Mouse (Mus musculus) neural tube, embryonic 11.5 days (tissue): Measurements from ENCODE around the gene Snx21. TPM values are rescaled to one million over a fixed set of nuclear protein-coding genes. Genes with fewer than 3 reads are reported as not detected.

Source experiments
- ATAC-seq: fragments of 200-750 bp; cut with Nextera tagmentation; 2 replicates; pipeline ENCODE4 v1.8.0; 2017; ENCODE audit warnings: moderate number of reproducible peaks, mild to moderate bottlenecking, moderate TSS enrichment, moderate library complexity; ENCODE audit not compliant: insufficient read depth, low FRiP score, low TSS enrichment
- DNase-seq: peaks from one replicate; pipeline ENCODE4 v3.0.0-alpha.2; 2015; ENCODE audit warnings: low spot score
- H3K27ac ChIP-seq: fragments of 300-500 bp; sonication (generic); 2 replicates; pipeline ENCODE4 v1.5.1; 2014; ENCODE audit warnings: low read depth, mild to moderate bottlenecking, low read length
- H3K27me3 ChIP-seq: fragments of 300-500 bp; sonication (generic); 2 replicates; pipeline ENCODE4 v1.6.1; 2014; ENCODE audit warnings: mild to moderate bottlenecking, low read length, mixed read lengths; ENCODE audit not compliant: control insufficient read depth, insufficient read depth
- H3K36me3 ChIP-seq: fragments of 300-500 bp; sonication (generic); 2 replicates; pipeline ENCODE4 v1.6.1; 2014; ENCODE audit warnings: mild to moderate bottlenecking, low read length, moderate library complexity, mixed read lengths; ENCODE audit not compliant: control insufficient read depth, insufficient read depth
- H3K4me1 ChIP-seq: fragments of 300-500 bp; sonication (generic); 2 replicates; pipeline ENCODE4 v1.6.1; 2014; ENCODE audit warnings: low read length, mixed read lengths; ENCODE audit not compliant: control insufficient read depth, insufficient read depth
- H3K4me2 ChIP-seq: fragments of 300-500 bp; sonication (generic); 2 replicates; pipeline ENCODE4 v1.6.1; 2014; ENCODE audit warnings: low read depth, mild to moderate bottlenecking, moderate library complexity
- H3K4me3 ChIP-seq: fragments of 300-500 bp; sonication (generic); 2 replicates; pipeline ENCODE4 v1.5.1; 2014; ENCODE audit warnings: low read depth, low read length
- H3K9ac ChIP-seq: fragments of 300-500 bp; sonication (generic); 2 replicates; pipeline ENCODE4 v1.6.1; 2014; ENCODE audit warnings: mild to moderate bottlenecking, low read length
- H3K9me3 ChIP-seq: fragments of 300-500 bp; sonication (generic); 2 replicates; pipeline ENCODE4 v1.6.1; 2016; ENCODE audit warnings: low read length; ENCODE audit not compliant: control insufficient read depth
- WGBS: fragments of 180-500 bp; shearing (Covaris S2); extraction: QIAGEN DNeasy Blood & Tissue Kit; methylation state at CpG from one replicate; pipeline ENCODE4 v1.1.7; 2014; 5-methylcytosine and 5-hydroxymethylcytosine counted together
- polyA plus RNA-seq: library from polyadenylated mRNA; unstranded; fragments of >200 nt; fragmentation: Nextera tagmentation; extraction: Ambion mirVana; gene quantifications from 2 replicates; pipeline ENCODE4 v1.2.1, GENCODE M21; 2014

Snx21 gene
- polyA plus RNA-seq, 1 experiment from 2014 or later = 14.1 TPM

DNA sequence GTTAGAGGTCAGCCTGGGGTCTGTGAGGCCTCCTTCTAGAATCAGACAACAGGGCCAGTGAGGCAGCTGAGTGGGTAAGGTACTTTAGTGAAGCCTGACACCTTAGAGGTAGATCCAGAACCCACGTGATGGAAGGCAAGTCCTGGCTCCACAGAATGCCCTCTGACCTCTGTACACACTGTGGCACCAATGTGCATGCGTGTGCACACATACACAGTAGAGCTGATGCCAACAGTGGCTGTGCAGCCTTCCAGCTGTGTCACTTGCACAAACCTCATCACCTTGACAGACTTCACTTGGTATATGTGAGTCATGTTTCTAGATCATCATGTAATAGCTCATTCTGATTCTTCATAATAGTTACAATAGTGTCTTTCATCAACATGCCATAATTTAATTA is 33.2 kb upstream of the Snx21 start:
- no peak for ATAC-seq

GRCm38 (mm10) chr2:164754105-164754504 is 31.5 kb upstream of the Snx21 start:
- Histone ChIP-seq H3K27me3 (no peaks in the 10 kb centered on the region), H3K9ac (no peak overlapping the region), H3K4me3 (no peak overlapping the region), H3K27ac (no peak overlapping the region), H3K4me2 (no peak overlapping the region), H3K36me3 (peaks cover 26% of the 10 kb centered on the region), H3K4me1 (no peaks in the 10 kb centered on the region), H3K9me3 (no peaks in the 10 kb centered on the region)
- 85% methylated on average over 11 of the region's 11 CpGs for WGBS
- DNase-seq (no peak), ATAC-seq (no peak)

More for the DNA sequence above, 33.2 kb upstream of the Snx21 start:
- no peak overlapping the region for H3K27ac ChIP-seq
- no peak overlapping the region for H3K4me3 ChIP-seq
- no peaks in the 10 kb centered on the region for H3K9me3 ChIP-seq
- no peak overlapping the region for H3K4me2 ChIP-seq
- H3K9ac ChIP-seq = no peak overlapping the region
- no peaks in the 10 kb centered on the region for H3K4me1 ChIP-seq
- peaks cover 21% of the 10 kb centered on the region for H3K36me3 ChIP-seq
- 96% methylated on average over 2 of the region's 2 CpGs for WGBS
- H3K27me3 ChIP-seq = no peaks in the 10 kb centered on the region
- no peak for DNase-seq

DNA sequence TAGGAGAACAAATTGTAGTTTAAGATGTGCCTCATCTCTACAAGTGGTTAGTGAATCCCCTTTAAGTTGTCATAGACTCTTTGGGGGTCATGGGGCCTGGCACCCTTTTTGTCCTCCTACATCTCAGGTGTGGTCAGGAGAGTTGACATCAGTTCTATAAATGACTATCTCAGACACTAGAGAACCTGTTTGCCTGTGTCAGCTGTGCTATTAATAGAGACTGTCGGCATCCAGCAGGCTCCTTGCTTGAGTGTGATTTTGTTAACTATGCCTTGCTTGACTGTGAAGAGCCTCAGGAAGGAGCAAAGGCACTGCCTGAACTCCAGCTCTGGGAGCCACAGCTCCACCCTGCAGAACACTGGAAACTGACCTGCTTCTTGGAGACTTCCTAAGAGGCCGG is 30.8 kb upstream of the Snx21 start:
- ATAC-seq (no peak), DNase-seq (no peak)
- WGBS = 79% methylated on average over 2 of the region's 2 CpGs
- no peaks in the 10 kb centered on the region for H3K9me3 ChIP-seq
- peaks cover 26% of the 10 kb centered on the region for H3K36me3 ChIP-seq
- H3K9ac ChIP-seq = no peak overlapping the region
- H3K27ac ChIP-seq = no peak overlapping the region
- H3K4me1 ChIP-seq = no peaks in the 10 kb centered on the region
- H3K27me3 ChIP-seq = no peaks in the 10 kb centered on the region
- no peak overlapping the region for H3K4me3 ChIP-seq
- H3K4me2 ChIP-seq = no peak overlapping the region

- no peak for DNase-seq
- ATAC-seq = no peak
- peaks cover 30% of the 10 kb centered on the region for H3K36me3 ChIP-seq
- no peaks in the 10 kb centered on the region for H3K9me3 ChIP-seq
- 87% methylated on average over 11 of the region's 11 CpGs for WGBS
- no peaks in the 10 kb centered on the region for H3K27me3 ChIP-seq
- no peak overlapping the region for H3K4me3 ChIP-seq
- H3K4me1 ChIP-seq = no peaks in the 10 kb centered on the region
- no peak overlapping the region for H3K4me2 ChIP-seq
- H3K27ac ChIP-seq = no peak overlapping the region
- no peak overlapping the region for H3K9ac ChIP-seq
Observed at GRCm38 (mm10) chr2:164757841-164758240, 27.8 kb upstream of the Snx21 start.

DNA sequence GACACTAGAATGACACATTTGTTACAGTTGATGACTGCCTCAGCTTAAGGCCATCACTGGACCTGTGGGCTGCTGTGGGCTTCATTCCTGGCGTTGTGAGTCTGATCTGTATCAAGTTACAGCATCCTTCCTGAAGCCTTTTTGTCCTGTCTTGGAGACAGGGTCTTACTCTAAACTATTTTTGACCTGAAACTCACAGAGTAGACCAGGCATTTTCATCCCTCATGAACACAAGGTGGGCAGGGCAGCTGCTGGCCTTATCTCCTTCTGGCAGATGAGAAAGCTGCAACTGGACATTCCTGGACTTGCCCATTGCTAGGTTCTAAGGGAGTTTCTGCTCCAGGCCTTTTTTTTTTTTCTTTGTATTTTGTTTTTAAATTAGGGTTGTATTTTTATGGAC is 26.9 kb upstream of the Snx21 start:
- no peak for ATAC-seq
- Histone ChIP-seq H3K27ac (no peak overlapping the region), H3K4me3 (no peak overlapping the region), H3K36me3 (peaks cover 30% of the 10 kb centered on the region), H3K4me2 (no peak overlapping the region), H3K4me1 (no peaks in the 10 kb centered on the region), H3K9me3 (no peaks in the 10 kb centered on the region), H3K27me3 (no peaks in the 10 kb centered on the region), H3K9ac (no peak overlapping the region)
- no peak for DNase-seq
- WGBS = 58% methylated on average over 1 of the region's 1 CpGs

DNA sequence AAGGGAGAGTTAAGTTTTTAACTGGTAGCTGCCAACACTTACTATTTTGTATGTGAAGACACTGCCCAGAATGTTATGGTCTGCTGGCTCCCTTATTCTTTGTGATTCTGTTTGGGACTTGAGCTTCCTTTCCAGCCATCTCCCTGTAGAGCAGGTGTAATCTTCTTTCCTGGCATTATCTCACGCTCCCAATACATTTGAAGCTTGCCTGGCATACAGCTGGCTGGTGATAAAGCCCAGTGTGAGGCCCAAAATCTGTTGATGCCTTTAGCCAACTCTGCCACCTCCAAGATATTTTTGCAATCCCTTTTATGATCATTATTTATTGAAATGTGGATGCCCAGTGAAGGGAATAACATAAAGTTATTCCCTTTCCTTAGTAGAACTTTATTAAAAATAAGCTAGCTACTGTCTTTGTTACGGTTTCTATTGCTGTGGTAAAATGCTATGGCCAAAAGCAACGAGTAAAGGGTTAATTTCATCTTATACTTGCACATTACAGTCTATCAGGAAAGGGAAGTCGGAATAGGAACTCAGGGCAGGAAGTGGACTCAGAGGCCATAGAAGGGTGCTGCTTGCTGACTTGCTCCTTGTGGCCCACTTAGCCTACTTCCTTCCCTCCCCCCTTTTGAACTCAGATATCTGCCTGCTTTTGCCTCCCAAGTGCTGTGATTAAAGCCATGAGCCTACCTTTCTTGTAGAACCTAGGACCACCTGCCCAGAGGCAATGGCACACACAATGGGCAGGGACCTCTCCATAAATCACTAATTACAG is 25.4 kb upstream of the Snx21 start:
- 88% methylated on average over 4 of the region's 4 CpGs for WGBS
- Histone ChIP-seq H3K9ac (no peak overlapping the region), H3K4me2 (no peak overlapping the region), H3K27me3 (no peaks in the 10 kb centered on the region), H3K27ac (no peak overlapping the region), H3K36me3 (peaks cover 20% of the 10 kb centered on the region), H3K4me1 (no peaks in the 10 kb centered on the region), H3K4me3 (no peak overlapping the region), H3K9me3 (no peaks in the 10 kb centered on the region)
- DNase-seq (no peak), ATAC-seq (no peak)

DNA sequence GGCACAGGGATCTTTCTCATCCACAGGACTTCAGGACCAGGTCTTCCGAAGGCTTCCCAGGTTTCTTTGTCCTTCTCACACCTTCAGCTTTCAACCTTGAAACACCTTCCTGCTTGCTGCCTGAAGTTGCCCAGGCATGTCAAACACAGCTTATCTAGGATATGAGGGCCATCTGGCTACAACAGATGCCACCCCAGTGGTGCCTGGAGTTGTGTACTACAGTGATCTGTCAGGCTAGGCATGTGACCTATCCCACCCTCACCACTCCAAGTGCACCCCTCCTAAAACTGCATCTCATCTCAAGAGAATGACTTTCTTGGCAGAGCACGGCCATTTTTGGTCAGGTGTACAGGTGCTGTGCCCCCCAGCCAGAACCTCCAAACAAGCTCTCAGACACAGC is 24.1 kb upstream of the Snx21 start:
- no peak for ATAC-seq
- Histone ChIP-seq H3K27me3 (no peaks in the 10 kb centered on the region), H3K36me3 (peaks cover 11% of the 10 kb centered on the region), H3K27ac (no peak overlapping the region), H3K4me2 (no peak overlapping the region), H3K9me3 (no peaks in the 10 kb centered on the region), H3K4me3 (no peak overlapping the region), H3K4me1 (no peaks in the 10 kb centered on the region), H3K9ac (no peak overlapping the region)
- DNase-seq = no peak
- WGBS = 100% methylated on average over 2 of the region's 2 CpGs

GRCm38 (mm10) chr2:164761971-164762370 is 23.7 kb upstream of the Snx21 start:
- Histone ChIP-seq H3K36me3 (peaks cover 11% of the 10 kb centered on the region), H3K4me2 (no peak overlapping the region), H3K9ac (no peak overlapping the region), H3K4me1 (no peaks in the 10 kb centered on the region), H3K9me3 (no peaks in the 10 kb centered on the region), H3K27ac (no peak overlapping the region), H3K4me3 (no peak overlapping the region), H3K27me3 (no peaks in the 10 kb centered on the region)
- DNase-seq = no peak
- WGBS = 98% methylated on average over 4 of the region's 4 CpGs
- no peak for ATAC-seq

DNA sequence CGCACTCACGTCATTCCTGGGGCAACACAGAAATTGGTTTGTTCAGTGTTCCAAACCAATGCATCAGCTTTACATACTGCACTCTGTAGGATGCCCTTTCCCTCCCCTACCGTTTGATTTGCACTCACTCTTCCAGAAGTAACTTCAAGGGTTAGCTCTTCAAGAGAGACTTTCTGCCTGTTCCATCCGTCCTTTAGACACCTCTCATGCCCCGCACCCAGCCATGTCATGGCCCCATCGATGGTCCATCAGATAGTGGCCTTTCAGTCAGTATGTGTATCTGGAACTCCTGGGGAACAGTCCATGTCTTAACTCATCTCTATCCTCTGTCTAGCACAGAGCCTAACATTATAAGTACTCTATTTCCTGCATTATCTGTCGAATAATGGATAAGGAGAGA is 23.0 kb upstream of the Snx21 start:
- 91% methylated on average over 7 of the region's 7 CpGs for WGBS
- Histone ChIP-seq H3K4me1 (no peaks in the 10 kb centered on the region), H3K36me3 (peaks cover 11% of the 10 kb centered on the region)

More for the DNA sequence above, 23.0 kb upstream of the Snx21 start:
- ATAC-seq (no peak), DNase-seq (no peak)
- Histone ChIP-seq H3K27ac (no peak overlapping the region), H3K4me2 (no peak overlapping the region), H3K9me3 (no peaks in the 10 kb centered on the region), H3K27me3 (no peaks in the 10 kb centered on the region), H3K9ac (no peak overlapping the region), H3K4me3 (no peak overlapping the region)
